Mouse (Mus musculus): ENCODE data around the gene Trim9. TPM values are rescaled to one million over a fixed set of nuclear protein-coding genes. Genes with fewer than 3 reads are reported as not detected.
A peak's percentile ranks its signal among the peaks of the same experiment; 100 is the strongest.

Gene Trim9
- polyA plus RNA-seq, 1 experiment from 2014 or later, result 0.32 TPM

GRCm38 (mm10) chr12:70232020-70232544, 115.3 kb downstream of the Trim9 start:
- no peak overlapping the region for H3K9ac ChIP-seq (ENCODE audit: low read length)
- H3K36me3 ChIP-seq (ENCODE audit: control insufficient read depth, insufficient read depth, low read length), result no peaks in the 10 kb centered on the region
- no peaks in the 10 kb centered on the region for H3K27me3 ChIP-seq (ENCODE audit: control insufficient read depth, insufficient read depth, low read length)
- H3K4me2 ChIP-seq (replicated peaks; ENCODE audit: low read depth), result no peak overlapping the region
- no peak overlapping the region for H3K4me3 ChIP-seq (ENCODE audit: low read depth, low read length)
- 46% methylated on average over 5 of the region's 5 CpGs for WGBS
- H3K27ac ChIP-seq (replicated peaks), result no peak overlapping the region
- DNase-seq (ENCODE audit: low spot score) (no peak), ATAC-seq (ENCODE audit: low FRiP score, low TSS enrichment) (no peak)
- 0 out of 2 replicates have a peak, but pooled peaks cover 2% of the 10 kb centered on the region for H3K4me1 ChIP-seq (replicated peaks; ENCODE audit: control insufficient read depth, insufficient read depth)
- H3K9me3 ChIP-seq (ENCODE audit: control insufficient read depth, low read length), result no peaks in the 10 kb centered on the region
- TF ChIP-seq EP300 (optimal IDR thresholded peaks at IDR 0.05) (no peak), CTCF (IDR thresholded peaks at IDR 0.05; ENCODE audit: low read depth) (no peak)

GRCm38 (mm10) chr12:70231294-70231693, 116.1 kb downstream of the Trim9 start, which contains the start of gene Pygl:
TSS of gene Pygl (minus strand) at chr12:70231488.
- no peaks in the 10 kb centered on the region for H3K36me3 ChIP-seq (ENCODE audit: control insufficient read depth, insufficient read depth, low read length)

GRCm38 (mm10) chr12:70228155-70228554, 119.3 kb downstream of the Trim9 start:
- Histone ChIP-seq H3K4me3 (ENCODE audit: low read depth, low read length) (peak overlapping the region; percentile 58; the same call in 1 of the 2 replicates), H3K27ac (replicated peaks) (peak overlapping the region; percentile 84; the same call in 1 of the 2 replicates), H3K9ac (ENCODE audit: low read length) (peak overlapping the region; percentile 74; the same call in 1 of the 2 replicates), H3K9me3 (ENCODE audit: control insufficient read depth, low read length) (no peaks in the 10 kb centered on the region), H3K27me3 (ENCODE audit: control insufficient read depth, insufficient read depth, low read length) (no peaks in the 10 kb centered on the region), H3K36me3 (ENCODE audit: control insufficient read depth, insufficient read depth, low read length) (no peaks in the 10 kb centered on the region), H3K4me2 (replicated peaks; ENCODE audit: low read depth) (peak overlapping the region; percentile 86), H3K4me1 (replicated peaks; ENCODE audit: control insufficient read depth, insufficient read depth) (0 out of 2 replicates have a peak, but pooled peaks cover 4% of the 10 kb centered on the region)
- WGBS, result 59% methylated on average over 11 of the region's 11 CpGs
- TF ChIP-seq CTCF (IDR thresholded peaks at IDR 0.05; ENCODE audit: low read depth) (no peak), EP300 (optimal IDR thresholded peaks at IDR 0.05) (no peak)
- DNase-seq (ENCODE audit: low spot score) (no peak), ATAC-seq (ENCODE audit: low FRiP score, low TSS enrichment) (no peak)

More at GRCm38 (mm10) chr12:70231294-70231693, 116.1 kb downstream of the Trim9 start, which contains the start of gene Pygl:
- DNase-seq (ENCODE audit: low spot score) (no peak), ATAC-seq (ENCODE audit: low FRiP score, low TSS enrichment) (no peak)
- no peak within 1 kb of the TSS for H3K9ac ChIP-seq (ENCODE audit: low read length)
- WGBS, result 81% methylated on average over 2 of the region's 2 CpGs
- no peak within 1 kb of the TSS for H3K4me3 ChIP-seq (ENCODE audit: low read depth, low read length)
- H3K27me3 ChIP-seq (ENCODE audit: control insufficient read depth, insufficient read depth, low read length), result no peaks in the 10 kb centered on the region
- 0 out of 2 replicates have a peak, but pooled peaks cover 2% of the 10 kb centered on the region for H3K4me1 ChIP-seq (replicated peaks; ENCODE audit: control insufficient read depth, insufficient read depth)
- no peaks in the 10 kb centered on the region for H3K9me3 ChIP-seq (ENCODE audit: control insufficient read depth, low read length)
- no peak for TF ChIP-seq EP300 (optimal IDR thresholded peaks at IDR 0.05)
- TF ChIP-seq CTCF (IDR thresholded peaks at IDR 0.05; ENCODE audit: low read depth), result no peak
- no peak within 1 kb of the TSS for H3K4me2 ChIP-seq (replicated peaks; ENCODE audit: low read depth)
- H3K27ac ChIP-seq (replicated peaks), result no peak within 1 kb of the TSS

GRCm38 (mm10) chr12:70227121-70227932, 120.1 kb downstream of the Trim9 start:
- H3K9ac ChIP-seq (ENCODE audit: low read length), result peak overlapping the region; percentile 74
- 0 out of 2 replicates have a peak, but pooled peaks cover 4% of the 10 kb centered on the region for H3K4me1 ChIP-seq (replicated peaks; ENCODE audit: control insufficient read depth, insufficient read depth)
- peak; percentile 94 for DNase-seq (ENCODE audit: low spot score)
- no peaks in the 10 kb centered on the region for H3K9me3 ChIP-seq (ENCODE audit: control insufficient read depth, low read length)
- ATAC-seq (ENCODE audit: low FRiP score, low TSS enrichment), result peak; percentile 97
- no peaks in the 10 kb centered on the region for H3K27me3 ChIP-seq (ENCODE audit: control insufficient read depth, insufficient read depth, low read length)
- peak overlapping the region; percentile 58 for H3K4me3 ChIP-seq (ENCODE audit: low read depth, low read length)
- no peaks in the 10 kb centered on the region for H3K36me3 ChIP-seq (ENCODE audit: control insufficient read depth, insufficient read depth, low read length)
- H3K4me2 ChIP-seq (replicated peaks; ENCODE audit: low read depth), result peak overlapping the region; percentile 86
- under 1% methylated on average over 49 of the region's 52 CpGs for WGBS
- peak overlapping the region; percentile 84 for H3K27ac ChIP-seq (replicated peaks)
- no peak for TF ChIP-seq EP300 (optimal IDR thresholded peaks at IDR 0.05)
- TF ChIP-seq CTCF (IDR thresholded peaks at IDR 0.05; ENCODE audit: low read depth), result peak; percentile 50

GRCm38 (mm10) chr12:70226655-70227054, 120.8 kb downstream of the Trim9 start:
- no peaks in the 10 kb centered on the region for H3K9me3 ChIP-seq (ENCODE audit: control insufficient read depth, low read length)
- TF ChIP-seq CTCF (IDR thresholded peaks at IDR 0.05; ENCODE audit: low read depth) (no peak), EP300 (optimal IDR thresholded peaks at IDR 0.05) (no peak)
- peak overlapping the region; percentile 86 for H3K4me2 ChIP-seq (replicated peaks; ENCODE audit: low read depth)
- H3K27ac ChIP-seq (replicated peaks), result peak overlapping the region; percentile 84
- WGBS, result 14% methylated on average over 5 of the region's 5 CpGs
- peak overlapping the region; percentile 74 for H3K9ac ChIP-seq (ENCODE audit: low read length)
- 0 out of 2 replicates have a peak, but pooled peaks cover 4% of the 10 kb centered on the region for H3K4me1 ChIP-seq (replicated peaks; ENCODE audit: control insufficient read depth, insufficient read depth)
- no peak for ATAC-seq (ENCODE audit: low FRiP score, low TSS enrichment)
- no peaks in the 10 kb centered on the region for H3K27me3 ChIP-seq (ENCODE audit: control insufficient read depth, insufficient read depth, low read length)
- H3K4me3 ChIP-seq (ENCODE audit: low read depth, low read length), result peak overlapping the region; percentile 58
- peak; percentile 27 for DNase-seq (ENCODE audit: low spot score)
- no peaks in the 10 kb centered on the region for H3K36me3 ChIP-seq (ENCODE audit: control insufficient read depth, insufficient read depth, low read length)

Data from stomach, postnatal 0 days (tissue).